Mouse (Mus musculus) testis, adult 2 months (tissue): ENCODE measurements around the gene Pde9a. TPM values are rescaled to one million over a fixed set of nuclear protein-coding genes. Genes with fewer than 3 reads are reported as not detected.

Experiments
- H3K27ac ChIP-seq: fragments of 200-500 bp; 2 replicates; pipeline ENCODE4 v1.5.1; 2012; ENCODE audit warnings: low read depth, low read length; ENCODE audit not compliant: control insufficient read depth, insufficient read depth
- H3K27me3 ChIP-seq: fragments of 200-500 bp; 2 replicates; pipeline ENCODE4 v1.6.1; 2012; ENCODE audit warnings: mild to moderate bottlenecking, low read length, moderate library complexity; ENCODE audit not compliant: control insufficient read depth, insufficient read depth
- H3K36me3 ChIP-seq: fragments of 200-500 bp; 2 replicates; pipeline ENCODE4 v1.6.1; 2012; ENCODE audit warnings: mild to moderate bottlenecking, low read length; ENCODE audit not compliant: control insufficient read depth, insufficient read depth
- H3K4me1 ChIP-seq: fragments of 200-500 bp; 2 replicates; pipeline ENCODE4 v1.6.1; 2012; ENCODE audit warnings: low read length; ENCODE audit not compliant: control insufficient read depth, insufficient read depth
- H3K4me3 ChIP-seq: fragments of 200-500 bp; 2 replicates; pipeline ENCODE4 v1.5.1; 2012; ENCODE audit warnings: low read depth, mild to moderate bottlenecking, low read length, moderate library complexity, mixed read lengths; ENCODE audit not compliant: control insufficient read depth
- CTCF ChIP-seq: fragments of 200-500 bp; IDR thresholded peaks from 2 replicates; pipeline ENCODE4 v1.5.1; 2012; ENCODE audit warnings: low read depth, mild to moderate bottlenecking, inconsistent platforms, low read length, moderate library complexity; ENCODE audit not compliant: control insufficient read depth, insufficient read depth, insufficient replicate concordance
- POLR2A ChIP-seq: fragments of 200-500 bp; IDR thresholded peaks from 2 replicates; pipeline ENCODE4 v1.6.1; 2012; ENCODE audit warnings: low read depth, mild to moderate bottlenecking, inconsistent platforms, low read length, moderate library complexity; ENCODE audit not compliant: control insufficient read depth
- polyA plus RNA-seq: library from polyadenylated mRNA; depleted of rRNA; stranded (reverse); fragments of >200 nt; gene quantifications from 2 replicates; pipeline ENCODE4 v1.2.3, GENCODE M21; 2012

Pde9a gene
- polyA plus RNA-seq, 1 experiment: 3.8 TPM

DNA sequence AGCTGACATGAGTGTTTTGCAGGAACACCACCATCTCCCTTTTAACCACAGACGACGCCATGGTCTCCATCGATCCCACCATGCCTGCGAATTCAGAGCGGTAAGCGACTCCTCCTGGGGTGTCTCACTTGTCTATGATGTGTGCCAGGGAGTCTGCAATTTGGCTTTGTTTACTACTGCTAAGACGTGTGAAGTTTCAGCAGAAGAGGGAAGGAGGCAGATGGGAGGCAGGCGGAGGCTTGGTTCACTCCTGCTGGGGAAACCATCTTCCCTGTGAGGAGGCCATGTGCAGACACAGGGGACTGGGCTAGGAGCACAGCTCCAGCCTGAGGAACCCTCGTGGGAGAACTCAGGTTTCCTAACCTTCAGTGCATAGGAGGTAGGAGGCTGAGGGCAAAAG, 29.2 kb downstream of the Pde9a start:
- Histone ChIP-seq H3K4me1 (no peaks in the 10 kb centered on the region), H3K4me3 (no peak overlapping the region), H3K27me3 (no peaks in the 10 kb centered on the region), H3K36me3 (no peaks in the 10 kb centered on the region), H3K27ac (no peak overlapping the region)
- no peak for TF ChIP-seq CTCF

DNA sequence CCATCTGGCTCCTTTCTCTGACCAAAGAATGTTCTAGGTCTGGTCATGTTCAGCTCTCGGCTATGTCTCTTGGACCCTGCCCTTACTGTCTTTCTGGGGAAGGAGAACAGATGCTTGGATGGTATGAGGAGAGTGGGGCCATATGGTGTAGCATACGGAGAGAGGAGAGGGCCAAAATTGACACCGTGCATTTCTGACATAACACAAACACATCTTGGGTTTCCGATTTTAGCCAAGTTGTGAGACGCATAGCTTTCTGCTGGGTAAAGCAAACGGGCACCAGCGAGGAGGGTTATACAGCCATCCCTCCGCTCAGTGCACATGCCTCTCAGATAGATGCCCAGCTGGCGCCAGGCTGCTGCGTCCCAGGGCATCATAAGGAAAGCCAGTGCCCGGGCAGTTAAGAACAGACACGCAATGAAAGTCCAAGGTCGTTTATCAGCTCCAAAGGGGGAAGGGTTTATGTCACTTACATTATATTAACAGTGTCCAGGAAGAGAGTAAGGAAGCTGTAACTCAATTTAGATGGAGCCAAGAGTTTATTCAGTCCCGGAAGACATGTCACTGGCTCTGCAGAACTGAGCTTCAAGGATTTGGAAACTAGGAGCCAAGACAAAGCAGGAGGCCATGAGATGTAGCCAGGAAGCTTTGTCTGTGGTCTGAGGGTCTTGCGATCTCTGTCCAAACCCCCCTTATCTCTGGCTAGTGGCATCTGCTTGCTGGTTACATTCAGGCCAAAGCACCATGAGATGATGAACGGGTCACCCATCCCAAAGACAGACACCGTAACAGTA, 33.0 kb downstream of the Pde9a start:
- Histone ChIP-seq H3K4me3 (no peak overlapping the region), H3K4me1 (peaks cover under 1% of the 10 kb centered on the region; the same call in 1 of the 2 replicates), H3K27me3 (no peaks in the 10 kb centered on the region), H3K36me3 (no peaks in the 10 kb centered on the region), H3K27ac (no peak overlapping the region)
- no peak for TF ChIP-seq CTCF
- no peak for TF ChIP-seq POLR2A

DNA sequence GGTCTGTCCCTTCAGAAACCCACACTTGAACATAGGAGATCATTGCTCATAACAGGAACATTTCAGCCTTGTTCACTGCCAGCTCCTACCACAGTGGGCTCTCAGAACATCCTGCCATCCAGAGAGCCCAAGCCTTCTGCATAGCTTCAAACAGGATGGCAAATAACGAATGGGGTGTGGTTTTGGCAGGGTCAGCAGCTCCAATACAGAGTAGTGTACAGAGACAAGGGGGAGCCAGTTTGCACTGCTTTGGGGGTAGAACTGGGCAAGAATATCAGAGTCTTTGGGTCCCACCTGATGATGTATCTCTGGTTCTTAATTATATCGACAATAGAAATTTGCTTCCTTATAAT, 33.6 kb downstream of the Pde9a start:
- H3K4me3 ChIP-seq: no peak overlapping the region
- H3K4me1 ChIP-seq: peaks cover 5% of the 10 kb centered on the region
- no peak for TF ChIP-seq POLR2A
- no peak for TF ChIP-seq CTCF
- no peaks in the 10 kb centered on the region for H3K36me3 ChIP-seq
- no peak overlapping the region for H3K27ac ChIP-seq
- no peaks in the 10 kb centered on the region for H3K27me3 ChIP-seq

DNA sequence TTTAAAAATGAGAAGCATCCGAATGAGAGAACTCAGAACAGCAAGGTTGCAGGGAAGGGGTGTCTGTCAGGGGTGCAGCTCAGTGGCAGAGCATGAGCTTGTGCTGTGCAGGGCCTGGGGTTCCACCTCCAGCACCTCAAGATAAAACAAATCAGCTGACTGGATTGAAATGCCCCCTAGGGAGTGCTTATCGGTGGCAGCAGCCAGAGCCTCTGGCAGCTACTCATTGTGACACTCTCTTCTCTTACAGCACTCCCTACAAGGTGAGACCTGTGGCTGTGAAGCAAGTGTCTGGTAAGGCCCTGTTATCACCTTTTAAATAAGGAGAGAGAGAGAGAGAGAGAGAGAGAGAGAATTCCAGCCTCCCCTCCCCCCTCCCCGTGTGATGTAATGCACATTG, 34.0 kb downstream of the Pde9a start:
- H3K4me1 ChIP-seq: peaks cover 5% of the 10 kb centered on the region
- H3K4me3 ChIP-seq: no peak overlapping the region
- no peaks in the 10 kb centered on the region for H3K27me3 ChIP-seq
- H3K36me3 ChIP-seq: no peaks in the 10 kb centered on the region
- TF ChIP-seq POLR2A (no peak), CTCF (no peak)
- no peak overlapping the region for H3K27ac ChIP-seq

DNA sequence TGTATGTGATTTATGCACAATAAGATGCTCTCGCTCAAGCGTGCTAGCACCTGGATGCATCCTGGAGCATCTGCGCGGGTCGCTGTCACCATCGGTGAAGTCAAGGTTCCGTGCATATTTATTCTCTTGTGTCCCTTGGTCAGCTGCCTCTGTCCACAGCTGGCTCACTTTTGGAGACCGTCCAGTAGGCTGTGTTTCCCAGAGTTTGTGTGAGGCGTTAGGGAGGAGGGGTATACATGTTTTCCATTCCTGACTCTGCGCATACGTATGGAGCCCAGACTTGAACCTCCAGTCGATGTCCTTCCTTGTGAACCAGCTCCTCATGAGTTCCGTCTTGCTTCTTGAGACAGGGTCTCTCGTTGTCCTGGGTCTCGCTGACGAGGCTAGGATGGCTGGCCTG, 34.6 kb downstream of the Pde9a start:
- Histone ChIP-seq H3K4me1 (peaks cover 5% of the 10 kb centered on the region), H3K36me3 (no peaks in the 10 kb centered on the region), H3K27ac (no peak overlapping the region), H3K27me3 (no peaks in the 10 kb centered on the region), H3K4me3 (no peak overlapping the region)
- no peak for TF ChIP-seq CTCF
- no peak for TF ChIP-seq POLR2A

DNA sequence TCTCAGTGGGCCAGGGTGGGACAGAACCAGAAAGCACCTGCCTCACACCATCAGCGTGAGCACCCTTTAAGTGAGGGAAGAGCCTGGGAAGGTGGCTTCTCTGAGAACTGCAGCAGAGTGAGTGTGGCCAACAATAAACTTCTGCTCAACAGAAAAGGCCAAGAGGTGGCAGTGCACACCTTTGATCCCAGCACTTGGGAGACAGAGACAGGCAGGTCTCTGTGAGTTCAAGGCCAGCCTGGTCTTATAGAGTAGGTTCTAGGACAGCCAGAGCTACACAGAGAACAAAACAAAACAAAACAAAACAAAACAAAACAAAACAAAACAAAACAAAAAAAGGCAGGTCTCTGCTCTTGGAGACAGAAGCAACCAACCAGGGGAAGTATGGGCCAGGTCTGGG, 36.4 kb downstream of the Pde9a start:
- TF ChIP-seq POLR2A (no peak), CTCF (no peak)
- H3K4me3 ChIP-seq: no peak overlapping the region
- H3K27ac ChIP-seq: no peak overlapping the region
- no peaks in the 10 kb centered on the region for H3K27me3 ChIP-seq
- no peaks in the 10 kb centered on the region for H3K36me3 ChIP-seq
- H3K4me1 ChIP-seq: peaks cover 5% of the 10 kb centered on the region

DNA sequence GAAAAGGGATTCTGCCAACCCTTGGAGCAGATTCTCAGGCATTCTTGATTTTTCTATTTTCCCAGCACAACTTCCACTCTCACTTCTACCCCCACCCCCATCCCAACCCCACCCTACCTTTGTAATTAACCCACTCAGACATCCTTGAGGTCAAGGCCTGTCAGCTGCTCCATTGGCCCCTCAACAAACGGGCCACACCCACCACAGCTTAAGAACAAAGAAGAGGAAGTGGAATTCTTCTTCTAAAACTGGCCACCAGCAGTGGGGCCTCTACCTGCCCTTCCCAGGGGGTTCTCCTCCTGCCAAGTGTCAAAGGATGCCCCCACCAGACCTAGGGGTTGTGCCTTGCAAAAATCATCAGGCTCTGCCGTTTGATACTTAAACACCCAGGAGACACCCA, 37.0 kb downstream of the Pde9a start:
- Histone ChIP-seq H3K27me3 (no peaks in the 10 kb centered on the region), H3K36me3 (no peaks in the 10 kb centered on the region), H3K4me3 (no peak overlapping the region), H3K27ac (no peak overlapping the region), H3K4me1 (peaks cover 5% of the 10 kb centered on the region)
- TF ChIP-seq CTCF (no peak), POLR2A (no peak)
